Mouse (Mus musculus) kidney, postnatal 0 days (tissue): ENCODE results near the gene Mcf2l. TPM values are rescaled to one million over a fixed set of nuclear protein-coding genes. Genes with fewer than 3 reads are reported as not detected.

Source experiments
- ATAC-seq: fragments of 200-750 bp; cut with Nextera tagmentation; replicated peaks from 2 replicates; pipeline ENCODE4 v1.8.0; 2017; ENCODE audit warnings: low read depth, moderate number of reproducible peaks, moderate TSS enrichment, moderate library complexity; ENCODE audit not compliant: low FRiP score
- DNase-seq: peaks from one replicate; pipeline ENCODE4 v3.0.0-alpha.2; 2016; ENCODE audit warnings: low spot score
- H3K27ac ChIP-seq: fragments of 300-500 bp; sonication (generic); 2 replicates; pipeline ENCODE4 v1.5.1; 2014; ENCODE audit warnings: mild to moderate bottlenecking
- H3K27me3 ChIP-seq: fragments of 300-500 bp; sonication (generic); 2 replicates; pipeline ENCODE4 v1.6.1; 2014; ENCODE audit warnings: low read length, mixed read lengths; ENCODE audit not compliant: insufficient read depth
- H3K36me3 ChIP-seq: fragments of 300-500 bp; sonication (generic); 2 replicates; pipeline ENCODE4 v1.6.1; 2014; ENCODE audit warnings: low read length, mixed read lengths; ENCODE audit not compliant: insufficient read depth
- H3K4me1 ChIP-seq: fragments of 300-500 bp; sonication (generic); replicated peaks from 2 replicates; pipeline ENCODE4 v1.6.1; 2014; ENCODE audit warnings: antibody characterized with exemption, low read length, mixed read lengths; ENCODE audit not compliant: insufficient read depth
- H3K4me2 ChIP-seq: fragments of 300-500 bp; sonication (generic); 2 replicates; pipeline ENCODE4 v1.6.1; 2014; ENCODE audit warnings: mild to moderate bottlenecking, low read length, moderate library complexity, mixed read lengths
- H3K4me3 ChIP-seq: fragments of 300-500 bp; sonication (generic); replicated peaks from 2 replicates; pipeline ENCODE4 v1.5.1; 2014; ENCODE audit warnings: low read depth, low read length
- H3K9ac ChIP-seq: fragments of 300-500 bp; sonication (generic); 2 replicates; pipeline ENCODE4 v1.6.1; 2014; ENCODE audit warnings: low read depth, low read length
- H3K9me3 ChIP-seq: fragments of 300-500 bp; sonication (generic); replicated peaks from 2 replicates; pipeline ENCODE4 v1.6.1; 2016; ENCODE audit warnings: low read length, inconsistent platforms, mixed read lengths
- CTCF ChIP-seq: IDR thresholded peaks from 2 replicates; pipeline ENCODE4 v1.5.1; 2016; ENCODE audit warnings: antibody characterized with exemption, low read depth, mild to moderate bottlenecking, moderate library complexity
- WGBS: fragments of 180-500 bp; shearing (Covaris S2); extraction: QIAGEN DNeasy Blood & Tissue Kit; methylation state at CpG from one replicate; pipeline ENCODE4 v1.1.7; 2014; 5-methylcytosine and 5-hydroxymethylcytosine counted together
- polyA plus RNA-seq: library from polyadenylated mRNA; unstranded; fragments of >200 nt; fragmentation: Nextera tagmentation; extraction: Ambion mirVana; gene quantifications from 2 replicates; pipeline ENCODE4 v1.2.1, GENCODE M21; 2015

Gene Mcf2l
- polyA plus RNA-seq, 1 experiment from 2014 or later, result 11.2 TPM

GRCm38 (mm10) chr8:12951051-12951630 lies 77.5 kb downstream of the Mcf2l start:
- Histone ChIP-seq H3K9me3 (no peaks in the 10 kb centered on the region), H3K4me1 (peaks cover 8% of the 10 kb centered on the region; the same call in 1 of the 2 replicates), H3K36me3 (no peaks in the 10 kb centered on the region), H3K27me3 (no peaks in the 10 kb centered on the region), H3K4me3 (no peak overlapping the region), H3K4me2 (no peak overlapping the region), H3K27ac (no peak overlapping the region), H3K9ac (no peak overlapping the region)
- ATAC-seq, result no peak
- TF ChIP-seq CTCF, result no peak
- DNase-seq, result no peak
- WGBS, result 67% methylated on average over 7 of the region's 7 CpGs

- no peaks in the 10 kb centered on the region for H3K27me3 ChIP-seq
- no peak for DNase-seq
These were observed 79.1 kb downstream of the Mcf2l start for GRCm38 (mm10) chr8:12952699-12953098.

DNA sequence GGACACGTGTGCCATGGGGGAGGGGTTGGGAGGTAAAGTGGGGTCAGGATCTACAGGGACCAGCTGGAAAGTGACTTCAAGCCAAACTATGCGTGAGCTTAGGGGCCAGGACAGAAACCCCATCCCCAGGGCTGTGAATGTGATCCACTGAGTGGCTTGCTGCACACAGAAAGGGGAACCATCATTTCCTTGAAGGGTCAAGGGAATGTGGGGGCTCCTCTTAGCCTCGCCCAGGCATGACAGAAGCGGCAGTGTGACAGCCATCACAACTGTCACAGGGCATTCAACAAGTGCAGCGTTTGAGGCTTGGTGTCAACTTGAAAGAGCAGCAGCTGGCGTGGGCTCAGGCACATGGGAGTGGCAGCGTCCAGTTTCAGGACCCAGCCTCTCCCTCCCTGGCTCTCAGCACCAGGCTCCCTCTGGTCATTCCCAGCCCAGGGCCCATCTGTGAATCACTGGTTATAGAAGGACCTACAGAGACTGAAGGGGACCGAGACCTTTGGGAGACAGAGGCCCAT lies 81.8 kb downstream of the Mcf2l start:
- DNase-seq, result no peak

More at GRCm38 (mm10) chr8:12952699-12953098, 79.1 kb downstream of the Mcf2l start:
- no peaks in the 10 kb centered on the region for H3K9me3 ChIP-seq
- H3K27ac ChIP-seq, result no peak overlapping the region
- no peak for TF ChIP-seq CTCF
- no peak overlapping the region for H3K4me3 ChIP-seq
- ATAC-seq, result no peak
- peaks cover 15% of the 10 kb centered on the region; the same call in 1 of the 2 replicates for H3K4me1 ChIP-seq
- 49% methylated on average over 6 of the region's 6 CpGs for WGBS
- no peak overlapping the region for H3K9ac ChIP-seq
- H3K36me3 ChIP-seq, result no peaks in the 10 kb centered on the region
- no peak overlapping the region for H3K4me2 ChIP-seq

DNA sequence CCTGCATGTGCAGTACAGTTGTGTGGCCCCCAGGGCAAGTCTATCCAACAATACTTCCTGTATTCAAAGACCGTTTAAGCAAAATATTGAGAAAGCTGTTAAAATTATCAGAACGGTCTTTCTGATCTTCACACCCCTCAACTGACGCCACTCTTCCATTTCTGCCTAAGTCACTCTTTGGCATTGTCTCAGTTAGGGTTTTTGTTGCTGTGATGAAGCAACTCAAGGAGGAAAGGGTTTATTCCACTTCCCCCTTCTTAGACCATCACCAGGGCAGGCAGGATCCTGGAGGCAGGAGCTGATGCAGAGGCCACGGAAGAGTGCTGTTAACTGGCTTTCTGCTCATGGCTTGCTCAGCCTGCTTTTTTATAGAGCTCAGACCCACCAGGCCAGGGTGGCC lies 82.3 kb downstream of the Mcf2l start:
- H3K9ac ChIP-seq, result no peak overlapping the region
- H3K36me3 ChIP-seq, result no peaks in the 10 kb centered on the region
- no peaks in the 10 kb centered on the region for H3K27me3 ChIP-seq
- 77% methylated on average over 4 of the region's 4 CpGs for WGBS
- H3K4me3 ChIP-seq, result no peak overlapping the region
- ATAC-seq (no peak), DNase-seq (no peak)
- H3K4me2 ChIP-seq, result no peak overlapping the region
- no peak for TF ChIP-seq CTCF
- no peak overlapping the region for H3K27ac ChIP-seq
- peaks cover 9% of the 10 kb centered on the region; the same call in 1 of the 2 replicates for H3K4me1 ChIP-seq
- H3K9me3 ChIP-seq, result no peaks in the 10 kb centered on the region

More for the DNA sequence above, 81.8 kb downstream of the Mcf2l start:
- Histone ChIP-seq H3K4me1 (peaks cover 9% of the 10 kb centered on the region; the same call in 1 of the 2 replicates), H3K27me3 (no peaks in the 10 kb centered on the region), H3K9me3 (no peaks in the 10 kb centered on the region), H3K4me2 (no peak overlapping the region), H3K27ac (no peak overlapping the region), H3K9ac (no peak overlapping the region), H3K36me3 (no peaks in the 10 kb centered on the region), H3K4me3 (no peak overlapping the region)
- ATAC-seq, result no peak
- TF ChIP-seq CTCF, result no peak
- 42% methylated on average over 8 of the region's 8 CpGs for WGBS

DNA sequence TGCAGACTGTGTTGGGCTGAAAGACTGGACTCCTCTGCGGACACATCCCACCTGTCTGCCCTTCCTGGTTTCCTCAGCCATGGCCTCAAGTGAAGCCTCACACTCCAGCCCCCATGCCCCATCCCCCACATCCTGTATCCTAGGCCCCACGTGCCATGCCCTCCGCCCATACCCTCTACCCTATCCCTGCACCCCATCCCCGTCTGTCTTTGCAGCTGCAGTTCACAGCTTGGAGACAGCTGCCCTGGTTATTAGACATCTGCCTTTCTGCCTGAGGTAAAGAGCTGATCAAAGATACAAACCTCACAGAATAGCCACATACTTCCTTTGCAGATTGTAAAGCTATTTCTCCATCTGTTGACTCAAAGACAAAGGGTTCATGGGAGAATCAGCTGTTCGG lies 83.3 kb downstream of the Mcf2l start:
- no peak overlapping the region for H3K27ac ChIP-seq
- 50% methylated on average over 5 of the region's 5 CpGs for WGBS
- H3K36me3 ChIP-seq, result no peaks in the 10 kb centered on the region
- no peak for DNase-seq
- peaks cover 9% of the 10 kb centered on the region; the same call in 1 of the 2 replicates for H3K4me1 ChIP-seq
- no peak overlapping the region for H3K4me3 ChIP-seq
- no peak for TF ChIP-seq CTCF
- no peaks in the 10 kb centered on the region for H3K27me3 ChIP-seq
- no peaks in the 10 kb centered on the region for H3K9me3 ChIP-seq
- no peak overlapping the region for H3K9ac ChIP-seq
- H3K4me2 ChIP-seq, result no peak overlapping the region
- ATAC-seq, result no peak

DNA sequence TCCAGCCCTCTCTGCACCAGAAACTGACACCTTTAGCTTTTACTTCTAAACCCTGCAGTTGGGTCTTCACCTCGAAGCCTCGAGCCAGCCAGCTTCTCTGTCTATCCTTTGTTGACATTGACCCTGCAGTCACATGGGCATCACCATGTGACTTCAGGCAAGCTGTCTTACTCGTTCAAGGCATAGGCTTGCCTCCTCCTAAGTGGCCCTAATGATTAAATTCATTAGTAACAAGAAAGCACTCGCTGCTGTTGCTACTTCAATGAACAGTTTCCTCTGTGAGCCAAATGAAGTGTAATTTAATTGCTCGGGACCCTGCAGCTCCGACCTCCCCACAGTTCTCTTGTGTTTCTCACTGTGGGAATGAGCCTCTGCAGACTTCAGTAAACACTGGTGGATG lies 83.8 kb downstream of the Mcf2l start:
- Histone ChIP-seq H3K36me3 (no peaks in the 10 kb centered on the region), H3K27me3 (no peaks in the 10 kb centered on the region), H3K9me3 (no peaks in the 10 kb centered on the region), H3K4me3 (no peak overlapping the region), H3K9ac (no peak overlapping the region), H3K4me1 (peaks cover 9% of the 10 kb centered on the region; the same call in 1 of the 2 replicates), H3K4me2 (no peak overlapping the region), H3K27ac (no peak overlapping the region)
- ATAC-seq (0 out of 2 replicates have a peak, but pooled peaks have one; percentile 26), DNase-seq (no peak)
- WGBS, result 26% methylated on average over 6 of the region's 6 CpGs
- no peak for TF ChIP-seq CTCF
